Mouse (Mus musculus) embryo, embryonic 11 days (tissue): ENCODE data around the gene Gm44502.
A peak's percentile ranks its signal among the peaks of the same experiment; 100 is the strongest.
"Not testable (repeated sequence)": the region's sequence is repeated elsewhere in the genome, so short reads cannot be mapped to it uniquely, and the experiment has no call there.

Source experiments
- DNase-seq: peaks from one replicate; pipeline ENCODE4 v3.0.0-alpha.2; 2015

The Gm44502 gene

DNA sequence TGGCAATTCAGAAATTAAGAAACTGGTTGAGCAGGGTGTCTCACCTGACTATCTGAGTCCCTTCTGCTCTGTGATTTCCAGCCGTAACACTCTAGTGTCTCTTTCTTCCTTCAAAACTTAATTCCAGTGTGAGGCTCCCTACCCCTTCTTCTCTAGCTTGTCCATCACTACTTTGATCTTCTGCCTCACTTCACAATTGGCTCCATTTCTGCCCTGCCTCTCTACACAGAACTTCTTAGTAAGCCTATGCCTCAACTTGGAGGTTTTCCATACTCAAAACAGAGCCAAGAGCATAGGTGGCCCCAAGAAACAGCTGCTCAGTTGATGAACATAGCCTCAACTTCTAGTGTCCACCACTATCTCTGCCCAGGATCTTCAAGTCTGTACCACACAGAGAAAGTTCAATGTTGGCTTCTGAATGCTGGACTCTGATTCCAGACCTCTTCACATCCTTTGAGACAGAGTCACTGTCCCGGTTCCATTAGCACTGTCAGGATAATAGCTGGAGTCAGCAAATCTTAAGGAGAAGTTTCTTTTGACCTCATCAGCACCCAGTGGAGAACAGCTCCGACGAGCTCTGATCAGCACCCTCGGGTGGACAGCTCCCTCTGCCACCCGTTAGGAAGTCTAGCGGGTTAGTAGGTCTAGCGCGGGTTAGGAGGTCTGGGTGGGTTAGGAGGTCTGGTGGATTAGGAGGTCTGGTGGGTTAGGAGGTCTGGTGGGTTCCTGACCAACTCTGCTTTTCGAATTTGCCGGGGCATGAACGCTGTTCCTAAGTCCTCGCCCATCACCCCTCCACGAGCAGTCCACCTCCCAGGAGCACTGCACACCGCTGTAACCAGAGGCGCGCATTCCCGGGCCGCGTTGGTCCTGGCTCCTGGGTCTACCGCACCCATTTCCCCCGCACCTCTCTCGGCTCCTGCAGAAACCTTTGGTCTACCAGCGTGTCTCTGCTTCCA is 23.7 kb upstream of the Gm44502 start:
- DNase-seq, result peak; percentile 80

- DNase-seq, result peak; percentile 39
Measured at GRCm38 (mm10) chr15:89442486-89443070, 13.1 kb upstream of the Gm44502 start.

DNA sequence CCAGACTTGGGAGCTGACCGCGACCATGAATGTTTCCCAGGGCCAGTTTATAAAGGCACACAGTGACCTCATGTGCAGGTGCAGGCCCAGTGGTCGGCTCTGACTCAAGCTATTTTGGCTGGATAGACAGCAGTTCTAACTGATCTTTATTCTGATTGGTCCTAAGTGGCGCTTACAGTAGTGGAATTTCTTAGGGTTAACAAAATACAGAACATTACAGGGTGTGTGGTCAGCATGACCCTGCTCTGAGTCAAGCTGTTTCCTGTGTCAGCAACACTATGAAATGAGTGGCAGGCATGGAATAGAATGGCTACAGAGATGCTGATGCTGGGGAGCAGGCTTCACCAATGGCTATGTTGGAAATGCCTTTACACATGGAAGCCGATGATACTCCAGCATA is 6.4 kb upstream of the Gm44502 start:
- no peak for DNase-seq

GRCm38 (mm10) chr15:89434136-89434535 is 4.6 kb upstream of the Gm44502 start:
- DNase-seq, result no peak

- DNase-seq, result no peak
Measured at GRCm38 (mm10) chr15:89432946-89433345, 3.5 kb upstream of the Gm44502 start.

GRCm38 (mm10) chr15:89431806-89432205 is 2.3 kb upstream of the Gm44502 start:
- no peak for DNase-seq

- no peak for DNase-seq
Measured at GRCm38 (mm10) chr15:89431271-89431670, 1.8 kb upstream of the Gm44502 start.

DNA sequence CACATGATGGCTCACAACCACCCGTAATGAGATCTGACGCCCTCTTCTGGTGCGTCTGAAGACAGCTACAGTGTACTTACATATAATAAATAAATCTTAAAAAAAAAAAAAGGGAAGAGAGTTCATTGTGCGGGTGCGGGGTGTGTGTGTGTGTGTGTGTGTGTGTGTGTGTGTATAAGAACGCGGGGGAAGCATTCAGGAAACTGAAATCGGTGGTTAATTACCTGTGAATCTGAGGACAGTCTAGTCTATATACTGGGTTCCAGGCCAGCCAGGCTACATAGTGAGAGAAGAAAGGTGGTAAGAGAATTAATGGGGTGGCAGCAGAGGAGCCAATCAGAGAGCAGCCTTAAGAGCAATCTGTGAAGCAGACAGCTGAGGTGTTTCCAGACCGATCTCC is 1.3 kb upstream of the Gm44502 start:
- DNase-seq, result not testable (repeated sequence)

GRCm38 (mm10) chr15:89430341-89430740 is 845 bp upstream of the Gm44502 start:
- no peak for DNase-seq

DNA sequence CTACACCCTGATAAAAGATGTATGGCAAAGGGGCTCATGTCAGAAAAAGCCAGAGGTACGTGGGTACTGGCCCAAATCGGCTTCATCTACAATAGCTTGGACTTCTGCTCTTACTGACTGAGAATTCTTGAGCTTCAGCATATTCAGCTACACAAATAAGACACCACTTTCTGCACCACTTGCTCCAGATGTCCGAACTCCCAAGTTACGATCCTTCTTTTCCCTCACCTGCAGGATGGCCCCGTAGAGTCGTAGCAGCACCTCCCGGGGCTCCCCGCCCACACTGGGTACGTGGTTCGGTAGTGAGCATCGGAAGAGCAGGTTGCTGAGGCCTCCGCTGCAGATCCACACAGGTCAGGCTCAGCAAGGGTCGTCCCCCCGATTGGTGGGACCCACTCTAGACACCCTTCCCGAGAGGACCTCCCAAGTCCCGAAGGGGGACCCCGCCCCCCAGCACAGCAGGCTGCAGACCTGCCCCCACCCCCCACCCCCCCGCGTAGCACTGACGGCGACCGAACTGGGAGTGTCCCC is 610 bp downstream of the Gm44502 start:
- no peak for DNase-seq

- DNase-seq, result no peak
Measured at GRCm38 (mm10) chr15:89428136-89428790, 1.2 kb downstream of the Gm44502 start.

DNA sequence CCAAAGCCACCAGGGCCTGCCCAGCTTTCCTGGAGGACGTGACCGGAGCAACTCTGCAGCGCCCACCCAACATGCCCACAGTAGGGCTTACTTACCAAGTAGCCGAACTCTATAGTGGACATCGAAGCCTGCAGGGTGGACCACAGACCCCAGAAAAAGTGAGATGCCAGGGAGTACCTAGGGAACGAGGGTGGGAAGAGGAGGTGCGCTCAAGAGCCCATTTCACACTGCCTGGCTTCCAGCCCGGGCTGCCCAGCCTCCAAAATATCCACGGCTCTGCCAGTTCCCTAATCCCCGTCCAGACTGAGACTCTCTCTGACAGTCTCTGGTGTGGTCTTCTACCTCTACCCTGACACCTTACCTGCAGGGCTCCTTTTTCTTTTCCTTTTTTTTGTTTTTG is 2.8 kb downstream of the Gm44502 start:
- DNase-seq, result no peak

DNA sequence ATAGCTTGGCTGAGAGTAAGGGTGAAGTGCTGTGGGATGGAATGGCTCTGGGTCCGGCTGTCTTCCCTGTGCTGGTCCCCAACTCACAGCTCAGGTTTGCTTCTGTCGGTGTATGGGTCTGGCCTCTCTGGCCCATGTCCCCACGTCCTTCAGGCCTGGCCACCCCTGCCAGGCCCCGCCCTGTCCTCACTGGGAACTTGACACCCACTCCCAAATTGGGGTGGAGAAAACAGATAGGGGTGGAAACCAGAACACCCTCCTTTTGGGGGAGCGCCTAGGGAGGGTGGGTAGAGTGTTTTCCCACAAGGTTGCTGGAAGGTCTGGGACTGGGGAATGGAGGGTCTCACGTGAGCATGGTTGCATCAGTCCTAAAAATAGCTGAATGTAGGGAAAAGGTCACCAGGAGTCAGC is 3.8 kb downstream of the Gm44502 start, which contains the start of gene Cpt1b:
TSS of gene Cpt1b (minus strand) at position 153 of the 411 bp plus-strand sequence.
- no peak for DNase-seq

GRCm38 (mm10) chr15:89424621-89425020 is 4.9 kb downstream of the Gm44502 start:
- DNase-seq, result no peak

DNA sequence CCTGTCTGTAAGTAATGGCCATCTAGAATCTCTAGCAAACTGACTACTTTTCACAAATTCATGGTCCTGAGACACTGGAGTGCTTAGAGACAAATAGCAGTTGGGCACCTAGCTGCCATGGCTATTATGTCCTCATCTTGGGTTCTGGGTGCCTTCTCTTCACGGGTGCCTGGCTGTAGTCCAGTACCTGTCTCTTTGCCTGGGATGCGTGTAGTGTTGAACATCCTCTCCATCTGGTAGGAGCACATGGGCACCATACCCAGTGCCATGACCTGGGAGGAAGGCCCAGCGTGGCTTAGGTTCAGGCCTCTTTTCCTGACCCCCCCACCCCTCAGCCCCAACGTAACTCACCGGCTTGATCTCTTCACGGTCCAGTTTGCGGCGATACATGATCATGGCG is 7.6 kb downstream of the Gm44502 start:
- DNase-seq, result no peak

DNA sequence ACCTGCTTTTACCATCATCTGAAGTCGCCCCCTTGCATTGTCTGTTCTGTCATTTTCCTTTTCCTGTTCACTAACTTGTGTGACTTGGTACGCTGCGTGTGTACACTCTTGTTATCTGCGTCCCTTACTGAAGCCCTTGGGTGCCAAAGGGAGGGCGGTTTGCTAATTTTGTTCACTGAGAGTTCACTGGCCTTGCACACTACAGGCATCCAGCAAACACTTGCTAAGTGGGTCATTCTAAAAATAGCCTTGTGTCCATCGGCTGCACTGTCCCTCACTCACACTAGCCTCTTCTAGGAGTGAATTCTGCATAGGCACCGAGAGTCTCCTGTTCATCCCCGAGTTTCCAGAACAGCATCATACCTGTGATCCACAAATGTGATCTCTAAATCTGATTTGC is 14.2 kb downstream of the Gm44502 start:
- DNase-seq, result no peak

- no peak for DNase-seq
Measured at GRCm38 (mm10) chr15:89410118-89410517, 19.4 kb downstream of the Gm44502 start, which contains the start of gene Syce3. Gene Syce3, minus strand, starts transcription at chr15:89410503.

DNA sequence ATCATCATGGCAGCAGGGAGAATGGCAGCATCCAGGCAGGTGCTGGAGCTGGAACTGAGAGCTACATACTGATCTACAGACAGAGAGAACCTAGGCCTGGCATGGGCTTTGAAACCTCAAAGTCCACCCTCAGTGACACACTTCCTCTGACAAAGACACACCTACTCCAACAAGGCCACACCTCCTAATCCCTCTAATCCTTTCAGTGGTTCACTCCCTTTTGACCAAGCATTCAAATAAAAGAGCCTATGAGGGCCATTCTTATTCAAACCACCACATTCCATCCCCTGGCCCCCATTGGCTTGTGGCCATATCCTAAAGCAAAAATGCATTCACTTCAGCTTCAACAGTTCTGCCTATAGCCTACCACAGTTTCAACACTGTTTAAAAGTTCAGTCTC is 22.8 kb downstream of the Gm44502 start:
- DNase-seq, result no peak

DNA sequence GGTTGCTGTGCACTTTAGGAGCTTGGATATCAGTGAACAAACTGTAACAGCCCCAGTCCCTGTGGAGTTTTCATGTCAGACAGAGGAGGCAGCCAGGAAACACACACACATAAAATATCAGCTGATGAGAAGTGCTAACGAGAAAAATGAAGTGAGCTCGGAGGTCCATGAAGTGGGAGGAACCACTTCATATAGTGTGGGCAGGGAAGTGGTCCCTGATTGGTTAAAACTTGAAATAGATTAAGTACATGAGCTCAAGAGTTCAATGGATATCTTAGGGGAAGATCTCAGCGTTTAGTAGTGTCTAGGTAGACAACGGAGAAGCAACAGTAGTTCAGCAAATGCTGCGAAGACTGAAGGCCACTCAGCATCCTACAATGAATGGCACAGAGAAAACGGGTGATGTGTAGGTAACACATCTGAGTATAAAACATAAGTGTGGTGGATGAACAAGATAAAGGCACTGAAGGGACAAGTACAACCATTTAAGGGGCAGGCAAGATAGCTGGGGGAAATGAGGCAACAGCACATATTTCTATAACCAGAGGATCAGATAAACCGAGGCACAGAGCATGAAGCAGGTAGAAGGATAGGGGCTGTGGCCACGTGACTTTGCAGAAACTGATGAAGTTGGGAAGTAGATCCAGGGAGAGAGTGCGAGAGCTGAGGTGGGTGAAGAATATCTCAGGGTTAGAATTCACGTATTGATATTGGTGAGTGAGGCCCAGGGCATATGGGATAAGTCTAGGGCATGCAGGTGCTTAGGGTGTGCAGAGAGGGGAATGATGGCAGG is 24.5 kb downstream of the Gm44502 start:
- no peak for DNase-seq

- DNase-seq, result no peak
Measured at GRCm38 (mm10) chr15:89402471-89402870, 27.0 kb downstream of the Gm44502 start.

GRCm38 (mm10) chr15:89399716-89400115 is 29.8 kb downstream of the Gm44502 start:
- no peak for DNase-seq

DNA sequence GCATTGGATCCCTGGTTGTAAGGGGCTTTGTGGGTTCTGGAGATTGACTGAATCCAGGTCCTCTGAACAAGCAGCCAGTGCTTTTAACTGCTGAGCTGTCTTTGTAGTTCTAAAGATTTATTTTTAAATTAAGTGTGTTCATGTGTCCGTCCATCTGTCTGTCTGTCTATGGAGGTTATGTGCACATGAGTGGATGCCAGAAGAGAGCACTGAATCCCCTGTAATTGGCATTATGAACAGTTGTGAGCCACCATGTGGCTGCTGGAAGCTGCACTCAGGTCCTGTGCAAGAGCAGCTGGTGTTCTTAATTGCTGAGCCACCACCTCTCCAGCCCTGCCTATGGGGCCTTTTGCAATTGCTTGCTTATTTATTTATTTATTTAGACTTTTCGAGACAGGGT is 31.4 kb downstream of the Gm44502 start:
- DNase-seq, result no peak
